Mouse (Mus musculus): ENCODE measurements at regions not wholly inside any gene's neighbourhood (a gene's known extent, or its start where the extent isn't known, plus 50 kb on each side); places are given as distances from the start of the nearest gene placed in this dataset.

- TF ChIP-seq CTCF (IDR thresholded peaks at IDR 0.05; ENCODE audit: control insufficient read depth, insufficient read depth, insufficient replicate concordance, low read depth, low read length) (no peak), POLR2A (IDR thresholded peaks at IDR 0.05; ENCODE audit: control insufficient read depth, low read depth, low read length) (no peak)
Measured at GRCm38 (mm10) chr6:73676979-73677378, 207.5 kb upstream of the 4931417E11Rik start.

Data from testis, adult 2 months (tissue).